Mouse (Mus musculus) A20 (cell line): Measurements from ENCODE around the gene Vmn1r237.

Experiments
- DNase-seq: peaks from one replicate; pipeline ENCODE4 v3.0.0-alpha.2; 2011; ENCODE audit warnings: low read depth, low spot score

Vmn1r237 gene

GRCm38 (mm10) chr17:21311565-21311964 lies at the start of gene Vmn1r237:
Gene Vmn1r237 (plus strand): TSS chr17:21311865.
- DNase-seq, result no peak

- peak; percentile 86 for DNase-seq
Observed at GRCm38 (mm10) chr17:21272103-21272502, 39.6 kb upstream of the Vmn1r237 start.

GRCm38 (mm10) chr17:21282642-21283041 lies 29.0 kb upstream of the Vmn1r237 start, which contains the start of gene Vmn1r236:
Gene Vmn1r236 (plus strand): TSS chr17:21282942.
- DNase-seq, result no peak

- no peak for DNase-seq
Observed at GRCm38 (mm10) chr17:21284395-21284794, 27.3 kb upstream of the Vmn1r237 start.

- no peak for DNase-seq
Observed at GRCm38 (mm10) chr17:21289695-21290094, 22.0 kb upstream of the Vmn1r237 start.
